Mouse (Mus musculus): ENCODE data around the gene Krt39. TPM values are rescaled to one million over a fixed set of nuclear protein-coding genes. Genes with fewer than 3 reads are reported as not detected.

Krt39 gene
- polyA plus RNA-seq, 1 experiment from 2014 or later: not detected

- H3K9ac ChIP-seq (ENCODE audit: low read depth, low read length): no peak overlapping the region
- no peak overlapping the region for H3K4me3 ChIP-seq (ENCODE audit: low read depth, low read length)
- H3K9me3 ChIP-seq (replicated peaks; ENCODE audit: control insufficient read depth, low read length): no peaks in the 10 kb centered on the region
- H3K4me1 ChIP-seq (ENCODE audit: control insufficient read depth, insufficient read depth, low read length): no peaks in the 10 kb centered on the region
- H3K4me2 ChIP-seq: no peak overlapping the region
- ATAC-seq (replicated peaks; ENCODE audit: insufficient number of reproducible peaks, low FRiP score, low TSS enrichment): no peak
- no peak overlapping the region for H3K27ac ChIP-seq (ENCODE audit: low read depth, low read length)
- no peaks in the 10 kb centered on the region for H3K36me3 ChIP-seq (ENCODE audit: control insufficient read depth, insufficient read depth, low read length)
- no peaks in the 10 kb centered on the region for H3K27me3 ChIP-seq (ENCODE audit: control insufficient read depth, insufficient read depth, low read length)
- WGBS (ENCODE audit: insufficient replicate concordance): 61% methylated on average over 4 of the region's 4 CpGs
Measured at GRCm38 (mm10) chr11:99490624-99491023, 30.5 kb downstream of the Krt39 start.

GRCm38 (mm10) chr11:99489233-99489632, 31.9 kb downstream of the Krt39 start:
- WGBS (ENCODE audit: insufficient replicate concordance): 68% methylated on average over 3 of the region's 3 CpGs
- no peak for ATAC-seq (replicated peaks; ENCODE audit: insufficient number of reproducible peaks, low FRiP score, low TSS enrichment)
- H3K36me3 ChIP-seq (ENCODE audit: control insufficient read depth, insufficient read depth, low read length): no peaks in the 10 kb centered on the region
- no peak overlapping the region for H3K4me3 ChIP-seq (ENCODE audit: low read depth, low read length)
- H3K27me3 ChIP-seq (ENCODE audit: control insufficient read depth, insufficient read depth, low read length): no peaks in the 10 kb centered on the region
- no peak overlapping the region for H3K27ac ChIP-seq (ENCODE audit: low read depth, low read length)
- no peaks in the 10 kb centered on the region for H3K9me3 ChIP-seq (replicated peaks; ENCODE audit: control insufficient read depth, low read length)
- H3K4me2 ChIP-seq: no peak overlapping the region
- no peaks in the 10 kb centered on the region for H3K4me1 ChIP-seq (ENCODE audit: control insufficient read depth, insufficient read depth, low read length)
- H3K9ac ChIP-seq (ENCODE audit: low read depth, low read length): no peak overlapping the region

GRCm38 (mm10) chr11:99474981-99475380, 46.2 kb downstream of the Krt39 start:
- Histone ChIP-seq H3K36me3 (ENCODE audit: control insufficient read depth, insufficient read depth, low read length) (no peaks in the 10 kb centered on the region), H3K4me1 (ENCODE audit: control insufficient read depth, insufficient read depth, low read length) (no peaks in the 10 kb centered on the region), H3K4me2 (no peak overlapping the region), H3K27me3 (ENCODE audit: control insufficient read depth, insufficient read depth, low read length) (no peaks in the 10 kb centered on the region), H3K27ac (ENCODE audit: low read depth, low read length) (no peak overlapping the region), H3K4me3 (ENCODE audit: low read depth, low read length) (no peak overlapping the region), H3K9ac (ENCODE audit: low read depth, low read length) (no peak overlapping the region), H3K9me3 (replicated peaks; ENCODE audit: control insufficient read depth, low read length) (no peaks in the 10 kb centered on the region)
- WGBS (ENCODE audit: insufficient replicate concordance): 79% methylated on average over 3 of the region's 3 CpGs
- ATAC-seq (replicated peaks; ENCODE audit: insufficient number of reproducible peaks, low FRiP score, low TSS enrichment): no peak

GRCm38 (mm10) chr11:99473433-99473832, 47.7 kb downstream of the Krt39 start:
- H3K27me3 ChIP-seq (ENCODE audit: control insufficient read depth, insufficient read depth, low read length): no peaks in the 10 kb centered on the region
- H3K9ac ChIP-seq (ENCODE audit: low read depth, low read length): no peak overlapping the region
- 67% methylated on average over 6 of the region's 6 CpGs for WGBS (ENCODE audit: insufficient replicate concordance)
- H3K4me3 ChIP-seq (ENCODE audit: low read depth, low read length): no peak overlapping the region
- no peak overlapping the region for H3K27ac ChIP-seq (ENCODE audit: low read depth, low read length)
- no peaks in the 10 kb centered on the region for H3K9me3 ChIP-seq (replicated peaks; ENCODE audit: control insufficient read depth, low read length)
- H3K4me2 ChIP-seq: no peak overlapping the region
- H3K36me3 ChIP-seq (ENCODE audit: control insufficient read depth, insufficient read depth, low read length): no peaks in the 10 kb centered on the region
- no peak for ATAC-seq (replicated peaks; ENCODE audit: insufficient number of reproducible peaks, low FRiP score, low TSS enrichment)
- no peaks in the 10 kb centered on the region for H3K4me1 ChIP-seq (ENCODE audit: control insufficient read depth, insufficient read depth, low read length)

GRCm38 (mm10) chr11:99472405-99472804, 48.7 kb downstream of the Krt39 start:
- no peak overlapping the region for H3K27ac ChIP-seq (ENCODE audit: low read depth, low read length)
- no peak for ATAC-seq (replicated peaks; ENCODE audit: insufficient number of reproducible peaks, low FRiP score, low TSS enrichment)
- no peaks in the 10 kb centered on the region for H3K27me3 ChIP-seq (ENCODE audit: control insufficient read depth, insufficient read depth, low read length)
- no peaks in the 10 kb centered on the region for H3K4me1 ChIP-seq (ENCODE audit: control insufficient read depth, insufficient read depth, low read length)
- no peak overlapping the region for H3K9ac ChIP-seq (ENCODE audit: low read depth, low read length)
- WGBS (ENCODE audit: insufficient replicate concordance): 46% methylated on average over 4 of the region's 4 CpGs
- no peak overlapping the region for H3K4me3 ChIP-seq (ENCODE audit: low read depth, low read length)
- H3K4me2 ChIP-seq: no peak overlapping the region
- H3K9me3 ChIP-seq (replicated peaks; ENCODE audit: control insufficient read depth, low read length): no peaks in the 10 kb centered on the region
- no peaks in the 10 kb centered on the region for H3K36me3 ChIP-seq (ENCODE audit: control insufficient read depth, insufficient read depth, low read length)

GRCm38 (mm10) chr11:99471946-99472345, 49.2 kb downstream of the Krt39 start:
- H3K4me3 ChIP-seq (ENCODE audit: low read depth, low read length): no peak overlapping the region
- no peaks in the 10 kb centered on the region for H3K9me3 ChIP-seq (replicated peaks; ENCODE audit: control insufficient read depth, low read length)
- no peaks in the 10 kb centered on the region for H3K36me3 ChIP-seq (ENCODE audit: control insufficient read depth, insufficient read depth, low read length)
- ATAC-seq (replicated peaks; ENCODE audit: insufficient number of reproducible peaks, low FRiP score, low TSS enrichment): no peak
- WGBS (ENCODE audit: insufficient replicate concordance): 87% methylated on average over 6 of the region's 6 CpGs
- no peaks in the 10 kb centered on the region for H3K4me1 ChIP-seq (ENCODE audit: control insufficient read depth, insufficient read depth, low read length)
- no peak overlapping the region for H3K9ac ChIP-seq (ENCODE audit: low read depth, low read length)
- H3K27ac ChIP-seq (ENCODE audit: low read depth, low read length): no peak overlapping the region
- no peaks in the 10 kb centered on the region for H3K27me3 ChIP-seq (ENCODE audit: control insufficient read depth, insufficient read depth, low read length)
- no peak overlapping the region for H3K4me2 ChIP-seq

- Histone ChIP-seq H3K4me3 (ENCODE audit: low read depth, low read length) (no peak overlapping the region), H3K9ac (ENCODE audit: low read depth, low read length) (no peak overlapping the region), H3K27me3 (ENCODE audit: control insufficient read depth, insufficient read depth, low read length) (no peaks in the 10 kb centered on the region), H3K4me2 (no peak overlapping the region), H3K9me3 (replicated peaks; ENCODE audit: control insufficient read depth, low read length) (no peaks in the 10 kb centered on the region), H3K4me1 (ENCODE audit: control insufficient read depth, insufficient read depth, low read length) (no peaks in the 10 kb centered on the region), H3K36me3 (ENCODE audit: control insufficient read depth, insufficient read depth, low read length) (no peaks in the 10 kb centered on the region), H3K27ac (ENCODE audit: low read depth, low read length) (no peak overlapping the region)
- ATAC-seq (replicated peaks; ENCODE audit: insufficient number of reproducible peaks, low FRiP score, low TSS enrichment): no peak
- 63% methylated on average over 4 of the region's 4 CpGs for WGBS (ENCODE audit: insufficient replicate concordance)
Measured at GRCm38 (mm10) chr11:99469228-99469627, 51.9 kb downstream of the Krt39 start.

- Histone ChIP-seq H3K4me1 (ENCODE audit: control insufficient read depth, insufficient read depth, low read length) (no peaks in the 10 kb centered on the region), H3K27ac (ENCODE audit: low read depth, low read length) (no peak overlapping the region), H3K27me3 (ENCODE audit: control insufficient read depth, insufficient read depth, low read length) (no peaks in the 10 kb centered on the region), H3K36me3 (ENCODE audit: control insufficient read depth, insufficient read depth, low read length) (no peaks in the 10 kb centered on the region), H3K9me3 (replicated peaks; ENCODE audit: control insufficient read depth, low read length) (no peaks in the 10 kb centered on the region), H3K4me3 (ENCODE audit: low read depth, low read length) (no peak overlapping the region), H3K9ac (ENCODE audit: low read depth, low read length) (no peak overlapping the region), H3K4me2 (no peak overlapping the region)
- WGBS (ENCODE audit: insufficient replicate concordance): 75% methylated on average over 11 of the region's 11 CpGs
- no peak for ATAC-seq (replicated peaks; ENCODE audit: insufficient number of reproducible peaks, low FRiP score, low TSS enrichment)
Measured at GRCm38 (mm10) chr11:99468566-99468965, 52.6 kb downstream of the Krt39 start.

GRCm38 (mm10) chr11:99466316-99466715, 54.8 kb downstream of the Krt39 start:
- H3K9me3 ChIP-seq (replicated peaks; ENCODE audit: control insufficient read depth, low read length): no peaks in the 10 kb centered on the region
- no peaks in the 10 kb centered on the region for H3K27me3 ChIP-seq (ENCODE audit: control insufficient read depth, insufficient read depth, low read length)
- no peaks in the 10 kb centered on the region for H3K36me3 ChIP-seq (ENCODE audit: control insufficient read depth, insufficient read depth, low read length)
- H3K4me2 ChIP-seq: no peak overlapping the region
- no peaks in the 10 kb centered on the region for H3K4me1 ChIP-seq (ENCODE audit: control insufficient read depth, insufficient read depth, low read length)
- ATAC-seq (replicated peaks; ENCODE audit: insufficient number of reproducible peaks, low FRiP score, low TSS enrichment): no peak
- no peak overlapping the region for H3K27ac ChIP-seq (ENCODE audit: low read depth, low read length)
- no peak overlapping the region for H3K9ac ChIP-seq (ENCODE audit: low read depth, low read length)
- 29% methylated on average over 7 of the region's 7 CpGs for WGBS (ENCODE audit: insufficient replicate concordance)
- H3K4me3 ChIP-seq (ENCODE audit: low read depth, low read length): no peak overlapping the region
